Mouse (Mus musculus) embryonic fibroblast, embryonic 13.5 days (primary cell): ENCODE data around the gene Rdh12.

ENCODE experiments used
- CTCF ChIP-seq: IDR thresholded peaks from 2 replicates; pipeline ENCODE4 v1.5.1; 2011; ENCODE audit warnings: mild to moderate bottlenecking, control low read depth, low read length, moderate library complexity, borderline replicate concordance; ENCODE audit not compliant: insufficient read depth
- POLR2A ChIP-seq: IDR thresholded peaks from 2 replicates; pipeline ENCODE4 v1.6.1; 2011; ENCODE audit warnings: low read depth, mild to moderate bottlenecking, control low read depth, low read length, moderate library complexity

DNA sequence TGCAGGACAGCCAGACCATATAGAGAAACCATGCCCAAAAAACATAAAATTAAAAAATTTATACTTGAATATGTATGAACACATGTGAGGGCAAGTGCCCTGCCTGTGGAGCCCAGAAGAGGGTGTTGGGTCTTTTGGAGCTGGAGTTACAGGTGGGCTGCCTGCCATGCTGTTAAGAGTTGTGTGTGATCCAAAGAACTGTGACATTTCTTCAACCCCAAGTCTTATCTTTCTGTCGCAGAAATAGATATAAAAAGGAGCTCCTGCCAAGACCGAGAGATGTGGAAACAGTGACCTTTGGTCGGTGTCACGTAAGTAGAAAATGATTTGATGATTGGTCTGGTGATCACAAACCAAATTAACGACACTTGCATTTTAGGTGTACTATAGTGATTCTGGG is 35.0 kb upstream of the Rdh12 start:
- TF ChIP-seq POLR2A = no peak
- TF ChIP-seq CTCF = no peak
